Mouse (Mus musculus) thymus, adult 2 months (tissue): ENCODE measurements around the gene Cfap100. TPM values are rescaled to one million over a fixed set of nuclear protein-coding genes. Genes with fewer than 3 reads are reported as not detected.

ENCODE experiments used
- DNase-seq: peaks from one replicate; pipeline ENCODE4 v3.0.0; 2021
- H3K27ac ChIP-seq: fragments of 200-500 bp; 2 replicates; pipeline ENCODE4 v1.5.1; 2012; ENCODE audit warnings: low read length, control low read depth; ENCODE audit not compliant: control insufficient read depth, insufficient read depth
- H3K27me3 ChIP-seq: fragments of 200-500 bp; 2 replicates; pipeline ENCODE4 v1.6.1; 2012; ENCODE audit warnings: mild to moderate bottlenecking, low read length, moderate library complexity, mixed read lengths; ENCODE audit not compliant: control insufficient read depth, insufficient read depth
- H3K36me3 ChIP-seq: fragments of 200-500 bp; 2 replicates; pipeline ENCODE4 v1.6.1; 2012; ENCODE audit warnings: mild to moderate bottlenecking, low read length, moderate library complexity; ENCODE audit not compliant: control insufficient read depth, insufficient read depth
- H3K4me1 ChIP-seq: fragments of 200-500 bp; replicated peaks from 2 replicates; pipeline ENCODE4 v1.6.1; 2012; ENCODE audit warnings: low read length; ENCODE audit not compliant: control insufficient read depth, insufficient read depth
- H3K4me3 ChIP-seq: fragments of 200-500 bp; 2 replicates; pipeline ENCODE4 v1.5.1; 2012; ENCODE audit warnings: mild to moderate bottlenecking, low read length, control low read depth, moderate library complexity; ENCODE audit not compliant: control insufficient read depth, insufficient read depth
- CTCF ChIP-seq: fragments of 200-500 bp; IDR thresholded peaks from 2 replicates; pipeline ENCODE4 v1.5.1; 2012; ENCODE audit warnings: mild to moderate bottlenecking, control low read depth, low read length, moderate library complexity, borderline replicate concordance; ENCODE audit not compliant: control insufficient read depth, poor library complexity, insufficient read depth; ENCODE audit errors: extremely low read depth
- POLR2A ChIP-seq: fragments of 200-500 bp; IDR thresholded peaks from 2 replicates; pipeline ENCODE4 v1.6.1; 2012; ENCODE audit warnings: mild to moderate bottlenecking, low read length, control low read depth, moderate library complexity; ENCODE audit not compliant: control insufficient read depth, poor library complexity, insufficient read depth; ENCODE audit errors: extremely low read depth
- whole genome bisulfite sequencing: fragments of 180-500 bp; shearing (Covaris S2); methylation state at CpG from one replicate; pipeline ENCODE4 v1.1.7; 2018; 5-methylcytosine and 5-hydroxymethylcytosine counted together
- polyA plus RNA-seq: library from polyadenylated mRNA; depleted of rRNA; stranded (reverse); fragments of >200 nt; gene quantifications from 2 replicates; pipeline ENCODE4 v1.2.3, GENCODE M21; 2012; rRNA removed

Gene Cfap100
- 0.05 and 0.26 TPM in 2 replicates for polyA plus RNA-seq

- no peak for TF ChIP-seq POLR2A
- TF ChIP-seq CTCF = no peak
- H3K27me3 ChIP-seq = no peaks in the 10 kb centered on the region; the same call in 1 of the 2 replicates
- peaks cover 6% of the 10 kb centered on the region; the same call in 1 of the 2 replicates for H3K4me1 ChIP-seq
- peak within 1 kb of the TSS; percentile 8; the same call in 1 of the 2 replicates for H3K4me3 ChIP-seq
- 2% methylated on average over 31 of the region's 31 CpGs for WGBS
- peak; percentile 43 for DNase-seq
- no peak within 1 kb of the TSS for H3K27ac ChIP-seq
- no peaks in the 10 kb centered on the region for H3K36me3 ChIP-seq
Observed at GRCm38 (mm10) chr6:90428380-90428974, at the start of gene Cfap100. Cfap100 (minus strand) TSS chr6:90428797.

DNA sequence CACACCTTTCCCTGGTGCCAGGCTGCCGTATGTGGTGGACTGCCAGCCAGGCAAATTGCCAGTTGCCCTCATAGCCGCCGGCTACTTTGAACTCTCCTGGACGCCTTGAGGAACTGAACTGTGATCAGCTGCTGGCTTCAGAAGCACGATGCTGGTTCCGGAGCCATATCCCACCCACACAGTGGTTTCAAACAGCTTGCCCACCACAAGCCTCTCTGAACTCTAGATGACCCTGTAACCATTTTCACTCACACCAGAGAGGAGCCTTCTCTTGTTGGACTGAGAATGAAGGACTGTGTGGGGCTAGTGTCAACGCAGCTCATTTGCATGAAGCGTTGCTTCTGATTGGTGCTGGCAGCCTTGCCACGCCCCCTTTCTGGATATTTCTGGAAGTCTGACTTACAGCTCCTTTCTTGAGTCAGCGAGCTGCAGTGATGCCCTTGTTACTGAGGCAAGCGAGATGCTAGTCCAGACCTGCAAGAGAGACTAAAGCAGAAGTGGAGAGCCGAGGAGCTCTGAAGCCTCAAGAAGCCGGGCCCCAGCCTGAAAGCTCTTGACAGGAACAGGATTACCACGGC, 48.4 kb upstream of the Cfap100 start:
- H3K36me3 ChIP-seq = no peaks in the 10 kb centered on the region
- H3K27ac ChIP-seq = peak overlapping the region; percentile 25; the same call in 1 of the 2 replicates
- no peak for DNase-seq
- no peaks in the 10 kb centered on the region; the same call in 1 of the 2 replicates for H3K4me1 ChIP-seq
- 24% methylated on average over 14 of the region's 14 CpGs for WGBS
- no peaks in the 10 kb centered on the region for H3K27me3 ChIP-seq
- no peak overlapping the region for H3K4me3 ChIP-seq
- TF ChIP-seq CTCF (no peak), POLR2A (no peak)

GRCm38 (mm10) chr6:90475854-90476212, 47.2 kb upstream of the Cfap100 start:
- no peak for DNase-seq
- Histone ChIP-seq H3K36me3 (no peaks in the 10 kb centered on the region), H3K4me3 (no peak overlapping the region), H3K4me1 (no peaks in the 10 kb centered on the region; the same call in 1 of the 2 replicates), H3K27me3 (no peaks in the 10 kb centered on the region), H3K27ac (no peak overlapping the region)
- TF ChIP-seq CTCF = no peak
- no peak for TF ChIP-seq POLR2A
- 94% methylated on average over 3 of the region's 3 CpGs for WGBS

DNA sequence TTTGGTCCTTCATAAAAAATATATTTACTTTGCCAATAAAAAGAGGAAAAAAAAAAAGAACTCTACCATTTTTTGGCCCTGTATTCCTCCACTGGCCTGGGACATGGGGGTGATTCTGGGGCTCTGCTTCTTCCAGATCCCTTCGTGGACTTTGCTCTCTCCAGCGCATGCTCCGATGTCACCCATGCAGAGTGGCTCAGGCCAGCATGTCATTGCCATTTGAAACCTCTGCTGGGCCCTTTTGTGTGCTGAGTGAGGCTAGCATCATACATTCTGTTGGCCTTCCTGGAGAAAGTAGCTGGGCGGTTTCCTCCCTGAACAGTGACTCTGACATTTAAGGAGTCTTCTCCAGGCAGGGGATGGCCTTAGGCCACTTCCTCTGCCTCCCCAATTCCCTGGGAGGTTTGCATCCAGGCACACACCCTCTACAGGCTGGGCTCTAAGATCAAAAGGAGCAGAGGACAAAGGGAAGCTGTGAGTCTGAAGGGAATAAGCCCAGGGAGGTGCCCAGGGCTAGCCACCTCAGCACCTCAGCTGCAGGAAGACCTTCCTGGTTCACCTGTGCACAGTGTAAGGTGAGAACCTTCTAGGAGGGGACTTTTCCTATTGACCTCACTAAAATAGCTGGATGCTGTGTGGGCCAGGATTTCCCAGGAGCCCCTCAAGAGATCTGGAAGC, 46.7 kb upstream of the Cfap100 start:
- Histone ChIP-seq H3K4me1 (no peaks in the 10 kb centered on the region; the same call in 1 of the 2 replicates), H3K4me3 (no peak overlapping the region), H3K27me3 (no peaks in the 10 kb centered on the region), H3K36me3 (no peaks in the 10 kb centered on the region), H3K27ac (no peak overlapping the region)
- 93% methylated on average over 4 of the region's 4 CpGs for WGBS
- TF ChIP-seq POLR2A (no peak), CTCF (no peak)
- no peak for DNase-seq

DNA sequence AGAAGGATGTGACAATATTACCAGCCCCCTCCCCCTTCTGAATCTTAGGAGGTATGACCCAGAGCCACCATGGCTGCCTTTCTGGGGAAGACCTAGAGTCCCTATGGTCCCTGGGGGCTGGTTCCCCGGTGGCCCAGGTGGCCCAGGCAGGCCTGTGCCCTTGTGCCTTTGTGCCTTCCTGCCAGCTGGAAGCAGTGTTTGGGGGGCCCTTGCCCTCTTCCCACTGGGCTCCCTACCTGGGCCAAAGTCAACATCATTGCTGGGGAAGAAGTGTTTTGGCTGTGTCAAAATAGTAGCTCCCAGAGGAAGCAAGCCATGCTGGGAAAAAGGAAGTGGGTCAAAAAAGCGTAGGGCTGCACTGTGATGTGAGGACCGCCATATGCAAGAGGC, 45.8 kb upstream of the Cfap100 start:
- no peaks in the 10 kb centered on the region; the same call in 1 of the 2 replicates for H3K4me1 ChIP-seq
- TF ChIP-seq POLR2A (no peak), CTCF (no peak)

DNA sequence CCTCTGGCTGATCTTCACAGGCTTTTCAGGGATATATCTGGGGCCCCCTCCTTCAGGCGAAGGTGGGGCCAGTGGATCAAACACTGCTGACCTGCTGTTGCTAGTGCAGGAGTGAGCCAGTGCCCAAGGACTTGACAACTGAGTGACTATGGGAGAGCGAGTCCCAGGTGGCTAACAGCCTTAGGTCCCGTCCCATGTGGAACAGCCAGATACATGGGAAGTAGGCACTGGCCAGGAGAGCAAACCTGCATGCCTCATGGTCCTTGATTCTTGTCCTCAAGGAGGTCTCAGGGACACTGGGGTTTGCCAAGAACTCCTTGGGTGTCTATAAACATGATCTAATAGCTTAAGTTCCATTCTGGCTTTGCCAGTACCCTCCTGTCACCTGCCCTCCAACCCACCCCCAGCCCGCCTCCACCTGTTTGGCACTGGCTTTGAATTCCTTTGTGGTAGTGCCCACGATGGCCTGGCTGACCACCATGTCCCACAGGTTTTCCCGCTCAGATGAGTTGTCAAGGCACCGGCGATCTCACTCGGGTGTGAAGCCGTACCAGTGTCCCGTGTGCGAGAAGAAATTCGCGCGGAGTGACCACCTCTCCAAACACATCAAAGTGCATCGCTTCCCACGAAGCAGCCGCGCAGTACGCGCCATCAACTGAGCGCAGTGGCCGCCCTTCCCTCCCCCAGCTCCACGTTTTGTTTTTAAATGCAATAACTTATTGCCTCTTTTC, 45.2 kb upstream of the Cfap100 start:
- TF ChIP-seq POLR2A (no peak), CTCF (no peak)
- no peaks in the 10 kb centered on the region for H3K27me3 ChIP-seq
- DNase-seq = no peak
- 95% methylated on average over 24 of the region's 24 CpGs for WGBS
- H3K36me3 ChIP-seq = no peaks in the 10 kb centered on the region
- H3K4me3 ChIP-seq = no peak overlapping the region
- no peak overlapping the region for H3K27ac ChIP-seq
- H3K4me1 ChIP-seq = no peaks in the 10 kb centered on the region; the same call in 1 of the 2 replicates

More for the DNA sequence above, 45.8 kb upstream of the Cfap100 start:
- Histone ChIP-seq H3K27me3 (no peaks in the 10 kb centered on the region), H3K4me3 (no peak overlapping the region), H3K36me3 (no peaks in the 10 kb centered on the region), H3K27ac (no peak overlapping the region)
- 96% methylated on average over 3 of the region's 3 CpGs for WGBS
- DNase-seq = no peak

- no peaks in the 10 kb centered on the region; the same call in 1 of the 2 replicates for H3K4me1 ChIP-seq
- H3K36me3 ChIP-seq = no peaks in the 10 kb centered on the region
- TF ChIP-seq CTCF = no peak
- no peak for TF ChIP-seq POLR2A
- no peak for DNase-seq
- no peaks in the 10 kb centered on the region for H3K27me3 ChIP-seq
- WGBS = 96% methylated on average over 3 of the region's 3 CpGs
- no peak overlapping the region for H3K27ac ChIP-seq
- H3K4me3 ChIP-seq = no peak overlapping the region
Observed at GRCm38 (mm10) chr6:90472697-90473096, 44.1 kb upstream of the Cfap100 start.
